Mouse (Mus musculus) midbrain, embryonic 15.5 days (tissue): ENCODE measurements around the gene Stk40. TPM values are rescaled to one million over a fixed set of nuclear protein-coding genes. Genes with fewer than 3 reads are reported as not detected.
"Not testable (repeated sequence)": the region's sequence is repeated elsewhere in the genome, so short reads cannot be mapped to it uniquely, and the experiment has no call there.

Source experiments
- ATAC-seq: fragments of 200-750 bp; cut with Nextera tagmentation; replicated peaks from 2 replicates; pipeline ENCODE4 v1.8.0; 2017; ENCODE audit warnings: moderate TSS enrichment
- H3K27ac ChIP-seq: fragments of 300-500 bp; sonication (generic); 2 replicates; pipeline ENCODE4 v1.5.1; 2015; ENCODE audit warnings: mild to moderate bottlenecking, inconsistent platforms
- H3K27me3 ChIP-seq: fragments of 300-500 bp; sonication (generic); replicated peaks from 2 replicates; pipeline ENCODE4 v1.6.1; 2015; ENCODE audit warnings: inconsistent platforms
- H3K36me3 ChIP-seq: fragments of 300-500 bp; sonication (generic); replicated peaks from 2 replicates; pipeline ENCODE4 v1.6.1; 2015; ENCODE audit warnings: inconsistent platforms
- H3K4me1 ChIP-seq: fragments of 300-500 bp; sonication (generic); 2 replicates; pipeline ENCODE4 v1.6.1; 2015; ENCODE audit warnings: inconsistent platforms
- H3K4me2 ChIP-seq: fragments of 300-500 bp; sonication (generic); 2 replicates; pipeline ENCODE4 v1.6.1; 2015; ENCODE audit warnings: inconsistent platforms, mild to moderate bottlenecking, moderate library complexity
- H3K4me3 ChIP-seq: fragments of 300-500 bp; sonication (generic); 2 replicates; pipeline ENCODE4 v1.5.1; 2015; ENCODE audit warnings: mild to moderate bottlenecking, inconsistent platforms
- H3K9ac ChIP-seq: fragments of 300-500 bp; sonication (generic); 2 replicates; pipeline ENCODE4 v1.6.1; 2015; ENCODE audit warnings: mild to moderate bottlenecking, inconsistent platforms
- H3K9me3 ChIP-seq: fragments of 300-500 bp; sonication (generic); 2 replicates; pipeline ENCODE4 v1.6.1; 2016; ENCODE audit warnings: inconsistent platforms
- WGBS: fragments of 180-500 bp; shearing (Covaris S2); methylation state at CpG from one replicate; pipeline ENCODE4 v1.1.7; 2015; ENCODE audit warnings: mixed read lengths; 5-methylcytosine and 5-hydroxymethylcytosine counted together
- polyA plus RNA-seq: library from polyadenylated mRNA; unstranded; fragments of >200 nt; fragmentation: Nextera tagmentation; extraction: Ambion mirVana; gene quantifications from 2 replicates; pipeline ENCODE4 v1.2.1, GENCODE M21; 2015

Gene Stk40
- polyA plus RNA-seq, 1 experiment from 2014 or later: 34.4 TPM

DNA sequence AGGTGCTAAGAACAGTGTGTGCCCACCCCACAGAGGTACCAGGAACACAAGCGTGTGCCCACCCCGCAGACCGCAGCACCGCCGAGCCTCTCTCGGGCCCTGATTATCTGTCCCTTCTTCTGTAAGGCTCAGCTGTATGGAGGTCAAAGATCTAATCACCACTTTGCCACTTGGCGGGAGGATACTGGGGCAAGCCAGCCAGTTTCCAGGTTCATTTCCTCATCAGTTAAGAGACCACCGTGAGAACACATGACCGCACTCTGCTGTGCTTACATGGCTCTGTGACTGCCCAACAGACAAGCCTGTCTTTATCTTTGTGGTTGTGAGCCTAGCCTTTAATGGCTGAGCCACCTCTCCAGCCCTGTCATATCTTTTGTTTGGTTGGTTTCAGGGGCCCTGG, 20.7 kb upstream of the Stk40 start:
- ATAC-seq: no peak
- Histone ChIP-seq H3K4me2 (no peak overlapping the region), H3K4me1 (no peaks in the 10 kb centered on the region), H3K9me3 (no peaks in the 10 kb centered on the region), H3K4me3 (no peak overlapping the region), H3K27ac (no peak overlapping the region), H3K27me3 (no peaks in the 10 kb centered on the region), H3K9ac (no peak overlapping the region), H3K36me3 (peaks cover 8% of the 10 kb centered on the region; the same call in 1 of the 2 replicates)
- 95% methylated on average over 9 of the region's 9 CpGs for WGBS

DNA sequence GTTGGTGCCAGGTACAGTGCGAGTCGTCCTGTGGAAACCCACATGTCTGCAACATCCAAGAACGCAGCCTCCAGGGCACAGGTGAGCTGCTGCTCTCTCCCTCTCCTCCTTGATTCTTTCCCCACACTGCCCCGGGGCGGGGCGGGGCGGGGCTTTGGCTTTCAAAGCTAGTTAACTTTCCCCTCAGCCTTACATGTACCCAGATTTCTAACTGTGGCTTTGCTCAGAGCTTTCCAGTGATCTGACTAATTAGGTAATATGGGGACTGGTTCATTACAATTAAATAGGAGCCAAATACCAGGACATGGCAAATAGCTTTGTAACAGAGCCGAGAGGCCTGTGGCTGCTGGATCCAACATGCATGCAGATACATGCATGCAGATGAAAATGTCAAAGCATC, 19.4 kb upstream of the Stk40 start:
- H3K27ac ChIP-seq: no peak overlapping the region
- ATAC-seq: no peak
- WGBS: 78% methylated on average over 8 of the region's 8 CpGs
- no peak overlapping the region for H3K9ac ChIP-seq
- no peaks in the 10 kb centered on the region for H3K4me1 ChIP-seq
- no peaks in the 10 kb centered on the region for H3K27me3 ChIP-seq
- H3K36me3 ChIP-seq: peaks cover 14% of the 10 kb centered on the region; the same call in 1 of the 2 replicates
- no peak overlapping the region for H3K4me2 ChIP-seq
- no peak overlapping the region for H3K4me3 ChIP-seq
- H3K9me3 ChIP-seq: no peaks in the 10 kb centered on the region

DNA sequence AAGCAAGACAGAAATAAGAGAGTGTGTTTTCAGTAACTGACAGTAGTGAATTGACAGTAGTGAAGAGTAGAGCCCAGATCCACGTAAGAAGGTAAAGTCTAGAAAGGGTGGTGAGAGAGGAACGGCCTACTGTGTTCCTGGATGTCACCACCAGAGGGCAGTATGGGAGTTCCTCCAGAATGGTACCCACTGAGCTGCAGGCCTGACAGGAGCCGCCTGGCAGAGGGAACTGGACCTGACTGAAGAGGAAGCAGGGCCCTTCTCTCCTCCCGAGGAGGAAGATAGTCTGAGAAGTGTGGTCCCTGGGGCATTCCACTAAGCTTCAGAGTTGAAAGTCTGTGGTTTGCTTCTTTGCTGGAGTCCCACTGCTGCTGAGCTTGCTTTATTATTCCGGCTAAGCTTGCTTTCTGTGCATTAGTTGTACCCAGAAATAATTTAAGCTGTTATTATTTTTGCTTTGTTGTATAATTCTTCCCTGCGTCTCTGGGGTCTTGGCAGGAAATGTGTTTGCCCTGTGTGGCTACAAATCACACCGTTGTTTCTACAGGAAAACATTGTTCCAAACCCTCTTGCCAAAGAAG, 17.7 kb upstream of the Stk40 start:
- H3K9me3 ChIP-seq: no peaks in the 10 kb centered on the region
- no peaks in the 10 kb centered on the region for H3K4me1 ChIP-seq
- H3K27me3 ChIP-seq: no peaks in the 10 kb centered on the region
- 33% methylated on average over 7 of the region's 7 CpGs for WGBS
- no peak overlapping the region; the same call in 1 of the 2 replicates for H3K9ac ChIP-seq
- no peak overlapping the region for H3K4me3 ChIP-seq
- 0 out of 2 replicates have a peak, but pooled peaks have one; percentile 54 for ATAC-seq
- no peak overlapping the region for H3K4me2 ChIP-seq
- H3K27ac ChIP-seq: no peak overlapping the region
- H3K36me3 ChIP-seq: peaks cover 14% of the 10 kb centered on the region; the same call in 1 of the 2 replicates

GRCm38 (mm10) chr4:126090101-126090847, 13.5 kb upstream of the Stk40 start:
- 81% methylated on average over 7 of the region's 7 CpGs for WGBS
- Histone ChIP-seq H3K4me3 (no peak overlapping the region), H3K9me3 (no peaks in the 10 kb centered on the region), H3K4me2 (no peak overlapping the region), H3K27me3 (no peaks in the 10 kb centered on the region), H3K27ac (no peak overlapping the region), H3K36me3 (0 out of 2 replicates have a peak, but pooled peaks cover 11% of the 10 kb centered on the region), H3K4me1 (no peaks in the 10 kb centered on the region), H3K9ac (no peak overlapping the region)
- no peak for ATAC-seq

- H3K4me2 ChIP-seq: no peak overlapping the region
- 0 out of 2 replicates have a peak, but pooled peaks cover 11% of the 10 kb centered on the region for H3K36me3 ChIP-seq
- H3K4me3 ChIP-seq: no peak overlapping the region
- no peak for ATAC-seq
- H3K27ac ChIP-seq: no peak overlapping the region
- H3K9me3 ChIP-seq: no peaks in the 10 kb centered on the region
- no peaks in the 10 kb centered on the region for H3K27me3 ChIP-seq
- 86% methylated on average over 4 of the region's 4 CpGs for WGBS
- H3K4me1 ChIP-seq: no peaks in the 10 kb centered on the region
- H3K9ac ChIP-seq: no peak overlapping the region
Measured at GRCm38 (mm10) chr4:126090848-126091124, 13.0 kb upstream of the Stk40 start.

DNA sequence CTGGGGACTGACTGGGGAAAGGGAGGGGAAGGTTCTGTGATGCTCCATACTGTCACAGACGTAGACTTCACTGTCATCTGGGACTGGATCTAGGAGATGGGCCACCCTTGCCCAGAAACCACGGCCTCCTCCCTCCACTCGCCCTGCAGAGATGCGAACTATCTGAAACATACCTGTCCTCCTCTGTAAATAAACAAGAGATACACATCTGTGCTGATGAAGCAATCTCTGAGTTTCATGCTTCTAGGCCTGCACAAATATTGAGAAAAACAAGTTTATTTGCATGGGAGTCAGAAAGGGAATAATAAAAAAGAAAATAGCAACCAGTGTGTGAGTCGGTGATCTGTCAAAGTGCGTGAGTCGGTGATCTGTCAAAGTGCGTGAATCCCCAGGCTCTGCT, 11.9 kb upstream of the Stk40 start:
- Histone ChIP-seq H3K4me1 (peaks cover 2% of the 10 kb centered on the region; the same call in 1 of the 2 replicates), H3K27ac (no peak overlapping the region), H3K36me3 (0 out of 2 replicates have a peak, but pooled peaks cover 11% of the 10 kb centered on the region), H3K27me3 (no peaks in the 10 kb centered on the region), H3K9ac (no peak overlapping the region), H3K4me3 (no peak overlapping the region), H3K9me3 (no peaks in the 10 kb centered on the region), H3K4me2 (no peak overlapping the region)
- WGBS: 86% methylated on average over 8 of the region's 8 CpGs
- no peak for ATAC-seq

GRCm38 (mm10) chr4:126095622-126096430, 7.9 kb upstream of the Stk40 start:
- not testable (repeated sequence) for ATAC-seq, H3K9me3 ChIP-seq, H3K36me3 ChIP-seq, H3K9ac ChIP-seq, H3K27me3 ChIP-seq
- peak overlapping the region; percentile 53 for H3K4me3 ChIP-seq
- peaks cover 16% of the 10 kb centered on the region for H3K4me1 ChIP-seq
- H3K4me2 ChIP-seq: peak overlapping the region; percentile 54; the same call in 1 of the 2 replicates
- H3K27ac ChIP-seq: peak overlapping the region; percentile 86; the same call in 1 of the 2 replicates
- 55% methylated on average over 14 of the region's 14 CpGs for WGBS

- Histone ChIP-seq H3K27me3 (no peaks in the 10 kb centered on the region), H3K4me2 (peak within 1 kb of the TSS; percentile 54), H3K9ac (peak within 1 kb of the TSS; percentile 62), H3K36me3 (no peaks in the 10 kb centered on the region), H3K27ac (peak within 1 kb of the TSS; percentile 86), H3K4me1 (peaks cover 20% of the 10 kb centered on the region), H3K4me3 (peak within 1 kb of the TSS; percentile 53), H3K9me3 (no peaks in the 10 kb centered on the region)
- peak; percentile 97 for ATAC-seq
- 3% methylated on average over 37 of the region's 37 CpGs for WGBS
Measured at GRCm38 (mm10) chr4:126096464-126097111, 7.2 kb upstream of the Stk40 start, which contains the start of gene Lsm10. Lsm10 (plus strand) TSS chr4:126096623.

GRCm38 (mm10) chr4:126097711-126098253, 6.0 kb upstream of the Stk40 start:
- Histone ChIP-seq H3K4me3 (no peak overlapping the region), H3K27ac (no peak overlapping the region), H3K36me3 (no peaks in the 10 kb centered on the region), H3K4me1 (peaks cover 25% of the 10 kb centered on the region), H3K9me3 (no peaks in the 10 kb centered on the region), H3K9ac (no peak overlapping the region), H3K4me2 (no peak overlapping the region), H3K27me3 (no peaks in the 10 kb centered on the region)
- no peak for ATAC-seq
- 96% methylated on average over 20 of the region's 20 CpGs for WGBS

GRCm38 (mm10) chr4:126099365-126099764, 4.4 kb upstream of the Stk40 start:
- H3K27me3 ChIP-seq: no peaks in the 10 kb centered on the region
- H3K4me1 ChIP-seq: peaks cover 33% of the 10 kb centered on the region
- H3K9ac ChIP-seq: no peak overlapping the region
- no peak for ATAC-seq
- no peak overlapping the region for H3K4me2 ChIP-seq
- H3K4me3 ChIP-seq: no peak overlapping the region
- H3K36me3 ChIP-seq: no peaks in the 10 kb centered on the region
- WGBS: 95% methylated on average over 3 of the region's 3 CpGs
- no peak overlapping the region for H3K27ac ChIP-seq
- no peaks in the 10 kb centered on the region for H3K9me3 ChIP-seq

- Histone ChIP-seq H3K27ac (no peak overlapping the region), H3K9ac (no peak overlapping the region), H3K4me2 (no peak overlapping the region), H3K4me1 (peaks cover 47% of the 10 kb centered on the region), H3K36me3 (no peaks in the 10 kb centered on the region), H3K27me3 (no peaks in the 10 kb centered on the region), H3K4me3 (no peak overlapping the region), H3K9me3 (no peaks in the 10 kb centered on the region)
- no peak for ATAC-seq
- WGBS: 93% methylated on average over 3 of the region's 3 CpGs
Measured at GRCm38 (mm10) chr4:126100764-126101163, 3.0 kb upstream of the Stk40 start.
